Mouse (Mus musculus) liver, embryonic 16.5 days (tissue): ENCODE measurements around the gene Cldn10. TPM values are rescaled to one million over a fixed set of nuclear protein-coding genes. Genes with fewer than 3 reads are reported as not detected.

Source experiments
- ATAC-seq: fragments of 200-750 bp; cut with Nextera tagmentation; 2 replicates; pipeline ENCODE4 v1.8.0; 2017; ENCODE audit warnings: low read depth, mild to moderate bottlenecking, moderate number of reproducible peaks, moderate library complexity
- H3K27ac ChIP-seq: fragments of 300-500 bp; sonication (generic); 2 replicates; pipeline ENCODE4 v1.5.1; 2014; ENCODE audit warnings: mild to moderate bottlenecking, low read length
- H3K27me3 ChIP-seq: fragments of 300-500 bp; sonication (generic); 2 replicates; pipeline ENCODE4 v1.6.1; 2014; ENCODE audit warnings: low read depth, low read length, mixed read lengths; ENCODE audit not compliant: control insufficient read depth, insufficient read depth
- H3K36me3 ChIP-seq: fragments of 300-500 bp; sonication (generic); 2 replicates; pipeline ENCODE4 v1.6.1; 2014; ENCODE audit warnings: mild to moderate bottlenecking; ENCODE audit not compliant: control insufficient read depth, insufficient read depth
- H3K4me1 ChIP-seq: fragments of 300-500 bp; sonication (generic); 2 replicates; pipeline ENCODE4 v1.6.1; 2014; ENCODE audit warnings: low read depth, low read length, mixed read lengths; ENCODE audit not compliant: control insufficient read depth
- H3K4me2 ChIP-seq: fragments of 300-500 bp; sonication (generic); 2 replicates; pipeline ENCODE4 v1.6.1; 2014; ENCODE audit warnings: low read depth, low read length, mixed read lengths
- H3K4me3 ChIP-seq: fragments of 300-500 bp; sonication (generic); 2 replicates; pipeline ENCODE4 v1.5.1; 2014; ENCODE audit warnings: low read depth, mild to moderate bottlenecking, low read length
- H3K9ac ChIP-seq: fragments of 300-500 bp; sonication (generic); 2 replicates; pipeline ENCODE4 v1.6.1; 2014; ENCODE audit warnings: low read depth, low read length
- H3K9me3 ChIP-seq: fragments of 300-500 bp; sonication (generic); replicated peaks from 2 replicates; pipeline ENCODE4 v1.6.1; 2016; ENCODE audit warnings: low read length; ENCODE audit not compliant: control insufficient read depth
- WGBS: fragments of 180-500 bp; shearing (Covaris S2); extraction: QIAGEN DNeasy Blood & Tissue Kit; methylation state at CpG from one replicate; pipeline ENCODE4 v1.1.7; 2014; ENCODE audit not compliant: insufficient replicate concordance; 5-methylcytosine and 5-hydroxymethylcytosine counted together
- polyA plus RNA-seq: library from polyadenylated mRNA; unstranded; fragments of >200 nt; fragmentation: Nextera tagmentation; extraction: Ambion mirVana; gene quantifications from 2 replicates; pipeline ENCODE4 v1.2.1, GENCODE M21; 2015

The Cldn10 gene
- polyA plus RNA-seq, 1 experiment from 2014 or later: 1.3 TPM

DNA sequence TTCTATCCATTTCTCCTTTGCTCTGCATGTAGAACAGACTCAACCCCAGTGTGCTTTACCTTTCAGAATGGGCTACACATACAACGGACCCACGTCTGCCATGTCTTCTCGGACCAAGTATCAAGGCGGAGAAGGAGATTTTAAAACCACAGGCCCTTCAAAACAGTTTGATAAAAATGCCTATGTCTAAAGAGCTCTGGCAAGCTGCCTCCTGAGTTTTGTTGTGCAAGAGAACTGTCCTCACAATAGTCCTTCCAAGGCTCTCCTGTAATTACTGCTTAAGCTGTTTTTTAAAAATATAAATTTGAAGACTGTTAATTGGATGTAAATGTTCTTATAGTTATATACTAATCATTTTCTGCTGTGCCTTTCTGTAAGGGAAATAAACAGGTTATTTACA, 86.4 kb downstream of the Cldn10 start:
- WGBS: 34% methylated on average over 4 of the region's 4 CpGs
- H3K4me3 ChIP-seq: no peak overlapping the region
- H3K4me2 ChIP-seq: no peak overlapping the region
- H3K9me3 ChIP-seq: no peaks in the 10 kb centered on the region
- ATAC-seq: no peak
- no peak overlapping the region for H3K9ac ChIP-seq
- no peaks in the 10 kb centered on the region for H3K27me3 ChIP-seq
- peaks cover 13% of the 10 kb centered on the region for H3K4me1 ChIP-seq
- no peak overlapping the region for H3K27ac ChIP-seq
- no peaks in the 10 kb centered on the region for H3K36me3 ChIP-seq

DNA sequence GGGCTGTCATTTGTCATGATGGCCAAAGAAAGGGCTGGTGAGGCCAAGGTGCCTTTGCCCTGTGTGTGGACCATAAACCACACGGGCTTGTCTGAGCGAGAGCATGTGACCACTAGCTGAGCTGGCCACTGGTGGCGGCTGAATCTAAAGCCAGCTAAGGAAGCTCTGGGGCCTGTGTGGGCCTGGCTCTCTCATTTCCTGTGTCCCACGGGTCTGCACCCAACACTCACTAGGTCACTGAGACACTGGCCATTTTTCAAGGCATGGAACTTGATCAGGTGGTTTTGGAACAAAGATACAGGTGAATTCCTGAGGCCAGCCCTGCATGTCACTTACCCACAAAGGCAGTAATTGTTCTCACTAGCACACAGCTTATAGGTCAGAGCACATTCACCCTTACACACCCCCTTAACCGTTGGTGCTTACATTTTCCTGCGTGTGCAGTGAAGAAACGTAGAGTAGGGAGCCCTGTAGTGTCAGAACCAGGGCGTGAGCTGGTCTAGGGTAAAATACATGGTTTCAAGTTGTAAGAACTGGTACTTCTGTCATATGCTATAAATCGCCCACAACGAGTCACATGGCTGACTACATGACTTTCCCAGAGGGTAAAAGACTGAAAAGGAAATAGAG, 87.2 kb downstream of the Cldn10 start:
- H3K27ac ChIP-seq: no peak overlapping the region
- no peak overlapping the region for H3K9ac ChIP-seq
- no peak overlapping the region for H3K4me2 ChIP-seq
- ATAC-seq: no peak
- peaks cover 5% of the 10 kb centered on the region for H3K4me1 ChIP-seq
- 59% methylated on average over 10 of the region's 10 CpGs for WGBS
- no peak overlapping the region for H3K4me3 ChIP-seq
- no peaks in the 10 kb centered on the region for H3K9me3 ChIP-seq
- H3K36me3 ChIP-seq: no peaks in the 10 kb centered on the region
- no peaks in the 10 kb centered on the region for H3K27me3 ChIP-seq

DNA sequence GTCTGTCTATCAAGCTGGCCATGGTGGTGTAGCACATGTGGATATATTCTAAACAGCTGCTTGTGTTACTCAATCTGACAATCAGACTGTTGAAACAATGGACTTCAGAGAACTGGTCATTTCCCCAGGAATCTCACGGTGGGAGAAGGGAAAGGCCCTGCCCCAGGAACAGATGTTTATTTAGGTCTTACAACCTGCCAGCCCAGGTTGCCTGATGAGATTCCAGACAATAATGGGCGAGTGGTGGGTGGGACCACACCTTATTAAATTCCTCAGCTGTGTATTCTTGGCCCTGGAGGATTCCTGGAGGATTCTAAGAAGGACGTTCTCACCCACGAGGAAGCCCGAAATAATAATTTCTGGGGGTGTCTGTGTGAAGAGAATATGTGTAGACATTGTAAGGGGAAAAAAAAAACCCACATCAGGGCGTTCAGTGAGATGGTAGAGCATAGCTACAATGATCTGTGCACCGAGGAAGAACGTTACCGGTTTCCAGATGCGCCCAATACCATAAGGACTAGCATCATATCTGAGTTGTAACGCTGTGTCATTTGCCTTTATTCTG, 90.7 kb downstream of the Cldn10 start:
- Histone ChIP-seq H3K9ac (no peak overlapping the region), H3K9me3 (no peaks in the 10 kb centered on the region), H3K27me3 (no peaks in the 10 kb centered on the region), H3K27ac (no peak overlapping the region), H3K4me3 (no peak overlapping the region), H3K4me2 (no peak overlapping the region), H3K36me3 (no peaks in the 10 kb centered on the region), H3K4me1 (peaks cover 3% of the 10 kb centered on the region)
- 72% methylated on average over 11 of the region's 11 CpGs for WGBS
- no peak for ATAC-seq

DNA sequence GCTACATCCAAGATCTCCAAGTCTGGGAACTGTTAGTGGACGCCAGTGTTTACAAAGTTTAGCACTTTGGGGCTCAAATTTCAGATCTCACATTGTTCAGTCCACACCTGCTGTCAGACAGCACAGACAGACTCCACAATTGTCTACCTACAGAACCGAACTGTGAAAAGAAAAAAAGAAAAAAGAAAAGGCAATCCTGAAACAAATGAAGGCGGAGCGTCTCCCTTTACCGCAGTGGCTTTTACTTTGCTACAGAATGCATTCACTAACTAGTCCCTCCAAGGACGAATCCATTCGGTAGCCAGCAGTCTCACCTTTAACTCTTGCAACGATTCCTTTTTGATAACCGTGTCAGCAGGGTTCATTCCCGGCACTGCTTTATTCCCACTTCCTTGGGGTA, 93.0 kb downstream of the Cldn10 start:
- no peak for ATAC-seq

DNA sequence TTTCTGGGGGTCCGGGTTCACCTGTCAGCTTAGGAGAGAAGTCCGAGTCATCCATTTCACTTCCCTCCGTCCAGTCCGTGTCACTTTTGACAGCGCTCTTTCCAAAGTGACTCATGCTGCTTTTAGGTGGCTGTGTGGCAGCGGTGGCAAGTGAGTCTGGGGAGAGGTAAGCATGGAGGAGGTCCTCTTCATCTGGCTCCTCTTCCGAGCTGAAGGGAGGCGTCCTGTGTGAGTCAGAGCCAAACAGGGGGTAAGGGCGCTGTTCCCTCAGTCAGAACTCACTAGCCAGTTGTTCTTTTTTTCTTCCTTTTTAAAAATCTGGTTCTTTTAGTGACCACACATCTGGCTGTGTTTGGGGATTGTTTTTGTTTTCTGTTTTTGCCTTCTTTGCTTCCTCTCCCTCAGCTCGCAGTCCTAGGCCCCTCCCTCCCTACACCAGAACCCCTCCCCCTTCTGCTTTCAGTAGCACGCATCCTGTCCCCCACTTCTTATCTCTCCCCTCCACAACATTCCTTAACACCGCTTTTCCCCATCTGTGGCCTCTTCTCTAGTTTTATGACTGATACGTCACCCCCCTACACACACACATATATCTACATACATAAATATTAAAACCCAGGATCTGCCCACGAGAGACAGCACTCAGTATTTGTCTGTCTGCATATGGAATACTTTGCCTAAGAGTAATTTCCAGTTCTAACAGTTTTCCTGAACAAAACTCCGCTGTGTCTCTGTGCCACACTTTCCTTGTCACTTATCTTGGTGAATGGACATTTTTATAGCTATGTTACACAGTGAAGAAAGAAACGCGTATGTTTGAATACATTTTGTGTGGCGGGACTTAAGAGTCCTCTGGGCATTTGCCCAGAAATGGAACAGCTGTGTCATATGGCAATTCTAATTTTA, 95.9 kb downstream of the Cldn10 start:
- peak overlapping the region; percentile 68 for H3K27ac ChIP-seq

More for the DNA sequence above, 93.0 kb downstream of the Cldn10 start:
- Histone ChIP-seq H3K4me2 (no peak overlapping the region), H3K9me3 (no peaks in the 10 kb centered on the region), H3K4me1 (peaks cover 13% of the 10 kb centered on the region), H3K4me3 (no peak overlapping the region), H3K36me3 (no peaks in the 10 kb centered on the region), H3K9ac (no peak overlapping the region), H3K27ac (no peak overlapping the region), H3K27me3 (no peaks in the 10 kb centered on the region)
- 87% methylated on average over 10 of the region's 10 CpGs for WGBS

DNA sequence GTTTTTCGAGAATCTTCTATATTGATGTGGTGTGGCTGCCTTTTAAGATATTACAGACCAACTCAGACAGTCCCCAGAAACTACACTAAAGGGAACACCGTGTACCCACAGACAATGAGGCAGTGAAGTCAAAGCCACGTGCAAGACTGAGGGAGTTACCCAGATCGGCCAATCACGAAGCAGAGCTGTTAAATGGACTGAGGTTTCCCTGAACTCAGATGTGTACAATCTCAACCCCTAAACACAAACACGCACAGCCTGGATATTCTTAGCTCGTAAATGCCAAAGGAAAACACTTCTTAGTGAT, 96.5 kb downstream of the Cldn10 start:
- Histone ChIP-seq H3K9ac (peak overlapping the region; percentile 8), H3K27ac (peak overlapping the region; percentile 68), H3K4me3 (no peak overlapping the region), H3K27me3 (no peaks in the 10 kb centered on the region), H3K36me3 (no peaks in the 10 kb centered on the region), H3K4me1 (peaks cover 13% of the 10 kb centered on the region), H3K9me3 (no peaks in the 10 kb centered on the region), H3K4me2 (peak overlapping the region; percentile 38; the same call in 1 of the 2 replicates)
- WGBS: 47% methylated on average over 7 of the region's 7 CpGs
- peak; percentile 68 for ATAC-seq

More for the DNA sequence above, 95.9 kb downstream of the Cldn10 start:
- 52% methylated on average over 18 of the region's 18 CpGs for WGBS
- no peaks in the 10 kb centered on the region for H3K36me3 ChIP-seq
- H3K9ac ChIP-seq: peak overlapping the region; percentile 8
- no peaks in the 10 kb centered on the region for H3K9me3 ChIP-seq
- peaks cover 13% of the 10 kb centered on the region for H3K4me1 ChIP-seq
- H3K4me3 ChIP-seq: peak overlapping the region; percentile 26
- ATAC-seq: peak; percentile 93
- no peaks in the 10 kb centered on the region for H3K27me3 ChIP-seq
- H3K4me2 ChIP-seq: peak overlapping the region; percentile 38

DNA sequence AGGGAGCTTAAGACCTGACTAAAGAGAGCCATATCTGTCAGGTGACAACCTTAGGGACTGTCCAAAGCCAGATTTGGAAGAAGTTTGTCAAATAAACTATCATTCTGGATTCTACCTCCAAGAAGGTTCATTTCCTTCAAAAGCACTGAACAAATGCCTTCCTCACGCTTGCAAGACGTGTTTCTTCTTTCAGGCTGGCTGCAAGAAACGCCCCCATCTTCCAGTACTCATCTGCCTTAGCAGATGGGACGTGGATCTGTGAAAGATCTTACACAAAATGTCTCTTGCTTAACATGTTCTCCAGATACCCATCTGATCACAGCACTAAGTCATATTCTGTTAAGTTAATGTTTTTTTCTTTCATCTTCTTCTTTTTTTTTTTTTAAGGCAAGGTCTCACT, 102.4 kb downstream of the Cldn10 start:
- no peak overlapping the region for H3K27ac ChIP-seq
- no peak overlapping the region for H3K4me3 ChIP-seq
- WGBS: 60% methylated on average over 4 of the region's 4 CpGs
- no peaks in the 10 kb centered on the region for H3K4me1 ChIP-seq
- no peaks in the 10 kb centered on the region for H3K9me3 ChIP-seq
- ATAC-seq: no peak
- no peak overlapping the region for H3K4me2 ChIP-seq
- H3K36me3 ChIP-seq: no peaks in the 10 kb centered on the region
- no peak overlapping the region for H3K9ac ChIP-seq
- no peaks in the 10 kb centered on the region for H3K27me3 ChIP-seq

DNA sequence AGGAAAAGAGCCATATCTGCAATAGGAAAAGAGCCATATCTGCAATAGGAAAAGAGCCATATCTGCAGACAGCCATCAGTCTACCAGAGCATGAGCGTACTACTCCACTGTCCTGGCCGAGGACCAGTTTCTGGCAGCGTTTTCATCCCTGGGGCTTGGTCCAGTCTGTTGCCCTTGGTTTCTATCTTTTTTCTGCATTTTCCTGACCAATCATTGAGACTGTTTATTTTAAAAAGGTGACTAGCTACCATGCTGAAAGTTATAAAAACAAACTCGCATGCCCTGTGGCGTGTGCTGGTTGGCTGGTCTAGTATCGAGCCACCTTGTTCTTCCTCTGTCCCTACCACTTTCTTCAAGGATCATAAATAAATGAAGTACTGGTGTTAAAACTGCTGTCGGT, 107.5 kb downstream of the Cldn10 start:
- Histone ChIP-seq H3K4me1 (no peaks in the 10 kb centered on the region), H3K9ac (no peak overlapping the region), H3K4me2 (no peak overlapping the region), H3K9me3 (no peaks in the 10 kb centered on the region), H3K27ac (no peak overlapping the region), H3K36me3 (no peaks in the 10 kb centered on the region), H3K27me3 (no peaks in the 10 kb centered on the region), H3K4me3 (no peak overlapping the region)
- 64% methylated on average over 7 of the region's 7 CpGs for WGBS
- no peak for ATAC-seq

DNA sequence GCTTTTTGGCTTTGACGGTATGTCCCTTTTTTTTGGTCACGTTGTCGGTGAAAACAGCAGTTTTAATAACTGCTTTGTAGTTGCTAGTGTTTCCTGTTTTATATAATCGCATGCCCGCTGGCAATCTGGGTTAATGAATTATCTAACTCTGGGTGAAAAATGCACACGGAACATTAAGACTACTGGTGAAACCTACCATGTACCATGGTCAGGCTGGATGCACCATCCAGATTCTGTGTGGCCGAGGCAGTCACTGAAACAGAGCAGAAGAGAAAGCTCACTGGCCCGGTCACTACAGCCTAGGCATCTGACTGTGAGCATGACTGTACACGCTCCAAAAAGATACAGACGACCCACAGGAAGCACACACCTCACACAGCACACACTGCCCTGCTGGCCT, 107.9 kb downstream of the Cldn10 start:
- Histone ChIP-seq H3K27me3 (no peaks in the 10 kb centered on the region), H3K4me2 (no peak overlapping the region), H3K4me1 (no peaks in the 10 kb centered on the region), H3K9ac (no peak overlapping the region), H3K27ac (no peak overlapping the region), H3K4me3 (no peak overlapping the region), H3K36me3 (no peaks in the 10 kb centered on the region), H3K9me3 (no peaks in the 10 kb centered on the region)
- ATAC-seq: no peak
- WGBS: 69% methylated on average over 10 of the region's 10 CpGs
